Mouse (Mus musculus) layer of hippocampus, postnatal 25 days (tissue): ENCODE measurements around the gene Kmt5c. TPM values are rescaled to one million over a fixed set of nuclear protein-coding genes. Genes with fewer than 3 reads are reported as not detected.

Experiments used
- DNase-seq, 2 experiments: peaks; one replicate each; pipeline ENCODE4 v3.0.0; 2022; ENCODE audit warnings: mixed read lengths in 2 of 2, low spot score in 1 of 2; ENCODE audit errors: extremely low spot score in 1 of 2
- total RNA-seq, 2 experiments: library from RNA; stranded (reverse); gene quantifications; 2 replicates each; pipeline ENCODE4 v1.2.3; 2021

The Kmt5c gene
- total RNA-seq, 2 experiments from 2014 or later, result 23.5 to 34.3 TPM

GRCm38 (mm10) chr7:4744886-4745285 lies 5.0 kb downstream of the Kmt5c start:
- no peak for DNase-seq

DNA sequence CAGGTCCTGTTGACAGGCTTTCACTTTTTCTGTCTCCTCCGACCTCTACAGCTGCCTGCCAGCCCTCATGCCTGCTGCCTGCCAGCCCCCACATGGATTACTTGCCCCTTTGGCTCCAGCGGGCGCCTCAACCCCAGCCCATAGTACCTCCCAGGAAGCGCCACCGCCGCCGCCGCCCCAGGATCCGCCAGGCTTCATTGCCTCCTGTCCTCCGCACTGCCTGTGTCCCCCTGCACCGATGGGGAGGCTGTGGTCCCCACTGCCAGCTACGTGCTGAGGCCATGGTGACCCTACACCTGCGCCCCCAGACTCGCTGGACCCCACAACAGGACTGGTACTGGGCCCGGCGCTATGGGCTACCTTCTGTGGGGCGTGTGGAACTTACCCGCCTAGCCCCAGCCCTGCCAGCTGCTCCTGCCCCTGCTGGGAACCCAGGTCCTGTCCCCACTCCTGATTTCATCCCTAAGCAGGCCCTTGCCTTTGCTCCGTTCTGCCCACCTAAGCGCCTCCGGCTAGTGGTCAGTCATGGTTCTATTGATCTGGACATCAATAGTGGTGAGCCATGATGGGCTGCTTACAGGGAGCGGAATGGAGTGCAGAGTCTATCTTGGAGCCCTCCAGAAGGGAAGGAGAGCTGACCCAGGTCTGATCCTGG lies 6.5 kb downstream of the Kmt5c start:
- DNase-seq, result no peak

GRCm38 (mm10) chr7:4747156-4747899 lies 7.4 kb downstream of the Kmt5c start:
- DNase-seq, result no peak

DNA sequence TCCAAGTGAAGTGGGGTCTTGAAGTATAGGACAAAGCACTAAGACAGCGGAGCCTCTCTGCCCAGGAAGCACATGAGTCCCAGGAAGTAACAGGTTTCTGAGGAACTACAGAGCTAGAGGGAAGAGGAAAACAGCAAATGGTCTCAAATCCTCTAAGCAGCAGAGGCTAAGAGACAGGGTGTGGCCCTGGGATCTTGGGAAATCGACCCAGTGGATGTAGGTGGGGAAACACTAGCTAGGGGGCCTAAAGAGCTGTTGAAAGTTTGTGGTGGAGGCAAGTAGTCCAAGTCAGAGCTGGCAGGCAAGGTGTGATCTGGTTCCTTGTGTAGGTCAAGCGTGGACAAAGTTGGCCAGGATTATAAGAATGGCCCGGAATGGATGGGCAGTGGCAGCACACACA lies 8.4 kb downstream of the Kmt5c start:
- no peak for DNase-seq

- no peak for DNase-seq
These were observed 9.3 kb downstream of the Kmt5c start for GRCm38 (mm10) chr7:4749169-4749568.

DNA sequence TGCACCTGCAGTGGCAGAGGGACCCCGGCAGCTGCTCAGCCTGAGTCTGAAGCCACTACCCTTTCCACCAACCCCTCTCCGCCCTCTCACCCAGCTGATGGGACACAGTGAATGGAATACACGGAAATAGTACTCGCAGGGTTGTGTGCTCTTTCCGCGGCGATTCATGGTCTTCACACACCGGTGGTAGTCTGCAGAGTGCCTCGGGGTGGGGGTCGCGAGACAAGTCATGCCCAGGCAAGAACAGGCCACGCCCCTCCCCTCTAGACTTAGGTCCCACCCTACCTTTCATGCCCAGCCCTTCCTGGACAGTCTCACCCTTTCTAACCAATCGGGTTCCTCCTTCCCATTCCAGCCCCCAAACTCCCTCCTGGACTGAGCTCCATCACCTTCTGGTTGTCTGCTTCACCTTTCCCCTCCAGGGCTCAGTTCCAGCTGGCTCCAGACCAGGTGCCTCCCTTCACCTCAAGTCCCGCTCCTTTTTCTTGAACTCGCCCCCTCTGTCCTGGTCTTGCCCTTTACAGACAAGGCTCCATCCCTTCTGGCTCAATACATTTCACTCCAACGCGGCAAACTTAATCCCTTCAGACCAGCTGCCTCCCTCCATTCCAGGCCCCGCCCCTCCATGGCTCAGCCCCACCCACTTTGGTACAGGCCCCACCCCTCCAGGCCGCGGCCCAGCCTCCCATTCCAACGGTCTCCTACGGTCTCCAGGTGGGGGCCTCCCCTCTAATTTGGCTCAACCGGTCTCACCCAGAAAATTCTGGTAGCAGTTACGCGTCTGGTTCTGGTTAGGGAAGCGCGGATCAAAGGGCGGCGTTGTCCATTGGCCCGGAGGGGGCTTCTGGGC lies 12.3 kb downstream of the Kmt5c start:
- no peak for DNase-seq

DNA sequence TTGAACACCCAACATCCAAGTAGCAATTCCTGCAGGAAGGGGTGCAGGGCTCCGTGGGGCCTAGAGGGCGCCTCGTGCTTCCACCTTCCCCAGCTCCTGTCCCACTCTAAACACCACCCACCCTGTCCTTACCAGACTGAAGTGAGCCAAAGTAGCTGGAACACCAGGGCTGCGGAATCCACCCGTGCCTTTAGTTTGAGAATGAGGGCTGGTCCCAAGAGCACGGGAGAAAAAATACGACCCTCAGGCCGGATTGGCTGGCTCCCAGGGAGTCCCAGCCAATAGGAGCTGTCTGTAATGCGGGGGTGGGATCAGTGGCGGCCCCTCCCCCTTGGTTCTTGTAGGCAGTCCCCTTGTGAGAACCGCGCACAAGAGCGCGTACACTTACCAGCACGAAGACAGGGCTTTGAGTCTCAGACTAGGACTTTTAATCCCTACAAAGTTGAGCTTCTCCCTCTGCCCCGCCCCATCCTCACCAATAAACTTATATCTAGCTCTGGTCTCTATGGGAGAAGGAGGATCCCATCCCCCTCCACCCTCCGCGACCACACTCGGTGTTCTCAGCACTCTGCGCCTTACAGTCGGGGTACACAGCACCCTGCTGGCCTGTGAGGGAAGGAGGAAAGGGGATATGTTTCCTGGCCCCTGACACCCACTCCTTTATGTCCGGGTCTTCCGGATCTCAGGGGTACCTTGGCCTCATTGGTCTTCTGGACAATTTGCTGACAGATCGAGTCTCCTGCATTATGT lies 13.1 kb downstream of the Kmt5c start, which contains the start of gene Cox6b2:
Gene Cox6b2, minus strand, starts transcription at position 274 of the 750 bp plus-strand sequence.
- DNase-seq, result peak in 1 of 2 experiments; percentile 42

GRCm38 (mm10) chr7:4759670-4760069 lies 19.8 kb downstream of the Kmt5c start:
- DNase-seq, result no peak

GRCm38 (mm10) chr7:4764946-4765710 lies 25.2 kb downstream of the Kmt5c start:
- no peak for DNase-seq

GRCm38 (mm10) chr7:4771202-4771601 lies 31.3 kb downstream of the Kmt5c start, which contains the start of gene Fam71e2:
Gene Fam71e2 (minus strand): TSS chr7:4771302.
- no peak for DNase-seq

GRCm38 (mm10) chr7:4776131-4776530 lies 36.2 kb downstream of the Kmt5c start:
- DNase-seq, result no peak

- DNase-seq, result no peak
These were observed 37.2 kb downstream of the Kmt5c start for GRCm38 (mm10) chr7:4776861-4777830.

GRCm38 (mm10) chr7:4777851-4778637 lies 38.1 kb downstream of the Kmt5c start:
- DNase-seq, result no peak

DNA sequence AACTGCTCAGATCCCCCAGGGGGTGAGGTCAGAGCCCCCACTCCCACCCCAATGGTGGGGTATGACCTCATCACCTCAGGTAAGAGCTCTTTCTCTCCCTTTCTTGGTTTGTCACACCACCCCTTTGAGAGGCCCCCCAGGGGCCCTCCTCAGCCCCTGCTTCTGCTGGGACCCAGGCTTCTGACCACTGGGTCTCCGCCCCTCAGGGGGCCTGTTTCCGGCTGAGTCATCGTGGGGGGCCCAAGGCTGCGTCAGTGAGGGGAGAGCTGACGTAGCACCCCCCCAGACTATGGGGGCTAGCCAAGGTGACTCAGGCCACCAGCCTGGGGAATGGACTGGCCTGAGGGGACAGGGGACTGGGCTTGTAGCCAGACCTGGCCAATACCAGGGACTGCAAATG lies 40.0 kb downstream of the Kmt5c start:
- DNase-seq, result no peak

- DNase-seq, result no peak
These were observed 42.2 kb downstream of the Kmt5c start for GRCm38 (mm10) chr7:4782130-4782529.

- DNase-seq, result no peak
These were observed 42.8 kb downstream of the Kmt5c start, which contains the start of the genes Il11 and Tmem190 for GRCm38 (mm10) chr7:4782759-4783158. Gene Il11 (minus strand): TSS chr7:4782859. Gene Tmem190 (plus strand): TSS chr7:4782937.

DNA sequence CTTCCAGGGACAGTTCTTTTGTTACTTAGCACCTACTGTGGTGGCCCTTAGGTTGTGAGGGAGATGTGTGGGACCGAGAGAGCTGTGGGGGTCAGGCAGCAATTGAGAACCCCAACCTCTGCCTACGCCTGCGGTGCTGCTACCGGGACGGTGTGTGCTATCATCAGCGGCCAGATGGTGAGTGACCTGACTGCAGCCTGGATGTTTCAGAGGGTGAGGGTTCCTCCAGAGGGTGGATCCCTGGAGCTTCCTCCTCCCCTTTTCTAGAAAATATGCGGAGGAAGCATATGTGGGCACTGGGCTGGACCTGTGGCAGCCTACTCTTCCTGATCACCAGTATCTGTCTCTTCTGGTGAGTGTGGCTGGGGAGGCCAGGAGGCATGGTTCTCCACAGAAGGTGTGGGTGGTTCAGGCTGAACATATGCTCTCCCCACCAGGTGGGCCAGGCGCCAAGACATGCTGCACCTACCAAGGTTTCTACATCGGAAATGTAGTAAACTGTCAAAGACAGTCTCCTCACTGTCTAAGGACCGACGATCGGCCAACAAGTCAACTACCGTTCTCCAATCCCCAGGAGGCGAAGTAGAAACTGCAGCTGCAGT lies 43.9 kb downstream of the Kmt5c start:
- DNase-seq, result no peak
